Mouse (Mus musculus): ENCODE measurements around the gene Mpig6b.
A peak's percentile ranks its signal among the peaks of the same experiment; 100 is the strongest.

Mpig6b gene

DNA sequence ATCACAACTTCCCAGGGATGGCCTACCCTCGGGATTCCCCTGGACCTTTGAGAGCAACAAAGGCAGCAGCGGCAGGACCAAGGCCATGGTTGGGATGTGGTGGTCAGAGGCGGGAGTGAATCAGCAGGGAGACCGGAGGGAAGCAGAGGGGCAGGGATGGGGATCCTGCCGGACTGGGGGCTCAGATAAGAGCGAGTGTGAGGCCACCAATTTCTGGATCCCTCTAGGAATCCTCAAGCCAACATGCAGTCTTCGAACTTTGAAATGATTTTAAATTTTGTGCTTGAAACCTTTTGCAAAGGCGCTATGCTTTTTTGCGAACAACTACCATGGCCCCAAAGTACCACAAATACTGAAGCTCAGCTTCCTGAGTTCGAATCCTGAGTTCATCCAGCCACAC, at the start of gene Mpig6b:
TSS of gene Mpig6b (minus strand) at position 101 of the 400 bp plus-strand sequence.
- no peak for DNase-seq (ENCODE audit: low read depth)

DNA sequence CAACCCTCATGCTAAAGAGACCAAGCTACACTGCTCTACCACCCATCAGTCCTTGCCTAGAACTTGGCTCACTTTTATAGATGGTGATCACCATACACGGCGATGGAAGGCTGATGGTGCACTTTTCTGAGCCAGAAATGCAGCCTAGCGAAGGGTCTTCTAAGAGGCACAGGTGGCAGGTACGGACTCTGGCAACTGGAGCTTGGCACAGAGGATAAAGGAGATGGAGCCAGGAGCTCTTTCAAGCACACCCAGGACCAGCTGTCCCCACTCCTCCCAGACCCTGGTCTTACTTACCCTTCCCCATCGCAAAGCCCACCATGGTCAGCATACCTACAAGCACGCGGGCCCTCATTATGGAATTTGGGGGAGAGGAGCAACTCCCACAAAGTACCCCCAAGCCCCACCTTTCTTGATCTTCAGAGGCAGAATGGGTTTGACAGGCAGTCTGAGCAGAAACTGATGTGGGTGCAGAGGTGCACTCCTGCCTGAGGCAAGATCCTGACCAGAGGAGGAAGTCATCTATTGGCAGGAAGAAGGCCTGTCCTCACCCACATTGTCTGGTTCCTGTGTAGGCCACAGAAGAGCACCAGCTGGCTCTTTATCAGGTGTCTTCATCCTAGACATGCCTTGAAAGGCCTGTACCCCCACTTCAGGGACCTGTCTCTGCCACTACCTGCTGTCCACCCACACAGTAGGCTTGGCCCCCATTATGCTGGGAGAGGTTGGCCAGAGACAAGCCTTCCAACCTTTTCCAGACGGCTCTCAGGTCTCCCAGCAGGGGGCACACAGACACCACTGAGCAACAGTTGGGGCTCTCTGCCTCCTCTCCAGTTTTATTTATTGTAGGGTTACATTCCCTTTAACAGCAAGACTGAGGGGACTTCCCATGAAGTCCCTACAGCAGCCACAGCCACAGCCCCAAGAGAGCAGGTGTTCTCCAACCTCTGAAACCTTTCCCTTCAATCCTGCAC, 49.3 kb upstream of the Mpig6b start, which contains the start of gene Ly6g5b:
TSS of gene Ly6g5b (minus strand) at position 383 of the 974 bp plus-strand sequence.
- peak; percentile 72 for DNase-seq (ENCODE audit: low read depth)

DNA sequence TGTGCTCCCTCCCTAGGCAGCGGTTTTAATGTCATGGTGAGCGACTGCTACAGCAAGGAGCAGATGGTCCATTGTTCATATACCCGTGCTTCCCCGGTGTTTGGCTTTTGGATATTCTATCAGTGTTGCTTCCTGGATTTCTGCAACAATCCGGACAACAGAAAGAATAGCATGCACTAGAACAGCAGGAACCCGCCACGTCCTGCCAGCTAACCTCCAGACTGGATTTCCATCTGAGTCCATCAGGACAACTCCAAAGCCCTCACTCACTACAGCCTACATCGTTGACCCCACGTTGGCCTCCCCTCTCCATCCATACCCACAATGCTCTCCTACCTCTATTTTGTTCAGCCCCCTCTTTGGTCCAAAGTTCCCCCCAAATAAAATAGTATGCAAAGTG, 45.8 kb upstream of the Mpig6b start:
- no peak for DNase-seq (ENCODE audit: low read depth)

DNA sequence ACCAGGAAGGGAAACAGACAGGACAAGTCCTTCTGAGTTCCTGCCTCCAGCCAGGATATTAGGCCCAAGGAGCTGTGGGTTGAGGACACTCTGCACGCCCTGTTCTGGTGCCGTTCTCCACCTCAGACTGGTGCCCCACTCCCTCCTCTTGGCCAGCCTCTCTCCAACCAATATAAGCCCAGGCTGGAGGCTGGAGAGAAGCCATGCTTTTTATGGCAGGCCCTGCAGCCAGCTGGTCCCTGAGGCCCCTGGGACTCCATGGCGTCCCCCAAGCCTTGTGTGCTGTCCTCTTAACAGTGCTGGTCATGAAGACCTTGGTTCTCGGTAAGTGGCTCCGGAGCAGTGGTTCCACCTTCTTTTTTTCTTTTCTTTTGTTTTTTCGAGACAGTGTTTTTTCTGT, 42.1 kb upstream of the Mpig6b start, which contains the start of gene Ly6g5c:
TSS of gene Ly6g5c (plus strand) at position 183 of the 400 bp plus-strand sequence.
- no peak for DNase-seq (ENCODE audit: low read depth)

DNA sequence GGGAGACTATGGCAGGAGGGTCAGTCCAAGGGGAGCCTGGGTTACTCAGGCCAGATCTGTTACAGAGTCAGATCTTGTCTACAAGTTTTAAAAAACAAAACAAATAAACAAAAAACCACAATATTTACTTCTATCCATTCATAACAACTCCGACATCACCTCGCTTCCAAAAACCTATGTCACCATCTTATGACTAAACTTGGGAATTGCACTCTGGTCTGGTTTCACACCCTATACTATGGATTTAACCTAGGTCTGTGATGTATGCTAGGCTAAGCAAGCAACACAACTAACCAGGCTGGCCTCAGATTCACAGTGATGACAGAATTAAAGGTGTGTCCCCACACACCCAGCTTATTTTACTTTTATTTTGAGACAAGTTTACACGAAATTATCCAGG, 40.5 kb upstream of the Mpig6b start:
- peak; percentile 47 for DNase-seq (ENCODE audit: low read depth)

DNA sequence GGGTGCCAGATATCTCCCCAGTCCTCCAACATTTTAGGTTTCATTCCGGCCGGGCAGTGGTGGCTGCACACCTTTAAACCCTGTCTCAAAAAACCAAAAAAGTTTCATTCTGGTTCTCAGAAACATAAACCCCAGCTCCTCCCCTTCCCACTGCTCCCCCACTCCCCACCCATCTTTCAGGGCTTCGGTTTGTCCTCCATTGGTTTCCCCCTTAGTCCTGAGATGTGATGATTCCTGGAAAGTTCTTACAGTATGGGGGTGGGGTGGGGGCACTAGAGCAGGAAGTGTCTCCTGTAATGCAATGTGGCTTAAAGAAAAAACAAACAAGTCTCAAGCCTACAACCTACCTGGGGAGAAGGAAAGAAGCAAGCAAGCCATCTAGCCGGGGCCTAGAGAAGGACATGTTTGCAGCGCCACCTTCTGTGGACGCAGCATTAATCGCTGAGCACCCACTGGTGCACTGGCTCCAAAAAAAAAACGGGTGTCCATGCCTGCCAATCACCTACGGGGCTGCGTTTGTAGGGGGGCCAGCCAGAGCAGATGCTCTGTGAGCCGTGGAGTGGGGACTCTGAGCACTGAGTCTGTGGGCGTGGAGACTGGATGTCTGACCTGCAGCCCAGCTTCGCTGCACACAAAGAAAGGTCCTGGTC, 39.9 kb upstream of the Mpig6b start:
- peak; percentile 64 for DNase-seq (ENCODE audit: low read depth)

DNA sequence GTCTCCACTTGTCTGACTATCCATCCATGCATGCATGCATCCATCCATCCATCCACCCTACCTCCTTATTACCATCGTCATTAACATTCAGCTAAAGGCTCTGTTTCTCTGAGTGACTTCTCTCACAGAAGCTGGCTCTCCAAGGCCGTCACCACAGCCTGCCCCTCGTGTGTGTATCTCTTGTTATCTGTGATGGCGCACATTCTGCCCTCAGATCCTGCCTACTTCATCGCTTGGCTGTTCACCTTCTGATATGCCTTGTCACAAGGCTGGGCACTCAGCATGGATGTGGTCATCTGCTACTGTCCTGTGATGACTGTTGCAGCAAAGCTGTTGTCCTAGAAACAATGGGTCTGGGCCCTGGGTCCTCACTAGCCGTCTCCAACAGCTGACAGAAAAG, 38.8 kb upstream of the Mpig6b start:
- DNase-seq (ENCODE audit: low read depth): no peak

DNA sequence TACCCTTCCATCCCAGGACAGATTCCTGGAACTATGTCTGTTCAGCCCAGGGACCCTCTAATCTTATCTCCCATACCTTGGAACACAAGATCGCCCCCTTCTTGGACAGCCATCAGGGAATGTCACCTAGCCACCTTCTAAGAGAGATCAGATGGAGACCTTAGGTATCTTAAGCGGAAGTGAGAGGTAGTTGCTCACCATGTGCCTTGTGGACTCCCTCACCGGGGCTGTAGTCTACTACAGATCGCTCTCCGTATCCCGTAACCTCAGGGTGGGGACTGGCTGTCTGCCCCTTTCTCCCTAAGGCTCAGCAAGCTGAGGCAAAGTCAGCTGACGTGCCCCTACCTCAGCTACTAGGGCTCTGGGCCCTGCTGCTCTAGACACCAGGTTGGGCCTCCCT, 38.1 kb upstream of the Mpig6b start:
- DNase-seq (ENCODE audit: low read depth): no peak

DNA sequence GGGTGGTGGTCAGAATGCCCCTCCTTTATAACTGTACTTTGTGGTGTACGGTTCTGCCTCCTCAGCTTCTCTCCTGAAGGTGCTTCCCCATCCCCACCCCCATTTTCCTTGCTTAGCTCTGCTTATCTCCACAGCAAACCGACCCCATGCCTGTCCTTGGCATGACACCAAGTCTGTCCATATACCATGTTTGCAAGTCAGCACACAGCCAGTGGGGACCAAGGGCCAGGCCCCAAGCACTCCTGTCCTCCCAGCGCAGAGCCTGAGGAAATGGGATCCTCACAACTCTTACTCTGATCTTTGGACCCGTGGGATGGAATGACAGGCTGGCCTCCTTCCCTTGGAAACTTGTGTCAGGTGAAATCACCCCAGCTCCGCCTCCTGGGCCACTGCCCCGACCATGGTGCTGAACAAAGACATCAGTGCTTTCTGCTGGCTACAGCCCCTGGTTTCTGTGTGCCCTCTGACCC, 37.3 kb upstream of the Mpig6b start:
- peak; percentile 53 for DNase-seq (ENCODE audit: low read depth)

DNA sequence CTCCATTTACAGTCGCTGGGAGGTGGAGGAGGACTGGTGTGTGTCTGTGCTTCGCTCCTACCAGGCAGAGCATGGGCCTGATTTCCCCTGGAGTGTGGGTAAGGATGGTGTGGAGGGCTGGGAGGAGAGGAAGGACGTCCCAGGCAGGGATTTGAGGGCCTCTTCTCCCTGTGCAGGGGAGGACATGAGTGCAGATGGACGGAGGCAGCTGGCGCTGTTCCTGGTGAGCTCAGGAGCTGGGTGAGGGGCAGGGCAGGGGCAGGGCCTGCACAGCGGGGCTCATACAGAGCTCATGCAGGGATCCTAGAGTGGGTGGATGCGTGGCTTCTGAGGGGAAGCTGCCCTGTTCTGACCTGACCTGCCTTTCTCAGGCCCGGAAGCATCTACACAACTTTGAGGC, 36.3 kb upstream of the Mpig6b start:
- DNase-seq (ENCODE audit: low read depth): no peak

DNA sequence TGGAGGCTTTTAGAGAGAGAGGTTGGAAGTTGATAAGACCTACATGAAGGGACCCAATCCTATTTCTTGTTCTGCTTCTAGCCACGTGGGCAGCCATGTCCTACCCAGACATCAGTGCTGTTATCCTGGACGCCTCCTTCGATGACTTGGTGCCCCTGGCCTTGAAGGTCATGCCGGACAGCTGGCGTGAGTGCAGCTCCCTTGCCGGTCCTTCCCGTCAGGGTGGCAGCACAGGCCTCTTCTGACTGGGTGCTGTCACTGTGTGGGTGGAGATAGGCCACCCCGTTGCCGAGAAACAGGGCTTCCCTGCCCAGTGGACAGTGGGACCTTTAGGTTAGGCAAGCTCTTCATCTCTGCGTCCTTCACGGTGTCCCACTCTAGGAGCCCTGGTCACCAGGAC, 35.2 kb upstream of the Mpig6b start:
- no peak for DNase-seq (ENCODE audit: low read depth)

DNA sequence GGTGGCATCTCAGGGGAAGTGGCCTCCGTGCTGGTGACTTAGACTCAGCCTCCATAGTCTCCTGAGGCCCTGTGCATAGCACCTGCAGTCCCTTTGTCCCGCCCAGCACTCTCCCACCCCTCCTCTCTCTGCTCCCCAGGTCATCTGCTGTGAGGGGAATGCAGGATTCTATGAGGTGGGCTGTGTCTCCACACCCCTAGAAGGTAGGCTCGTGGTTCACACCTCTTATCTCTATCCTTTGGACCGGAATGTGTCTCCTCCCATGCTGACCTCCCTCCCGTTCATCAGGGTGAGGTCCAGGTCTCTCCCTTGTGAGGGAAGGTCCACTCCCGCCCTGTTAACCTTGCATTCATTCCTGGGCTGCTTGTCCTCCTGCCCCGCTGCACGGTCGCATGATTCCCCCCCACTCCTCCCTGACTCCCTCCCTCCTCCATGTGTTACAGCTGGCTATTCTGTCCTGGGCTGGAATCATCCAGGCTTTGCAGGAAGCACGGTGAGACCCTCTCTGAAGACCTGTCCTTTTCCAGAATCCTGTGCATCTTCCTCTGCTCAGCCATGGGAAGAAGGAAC, 34.3 kb upstream of the Mpig6b start:
- DNase-seq (ENCODE audit: low read depth): no peak

DNA sequence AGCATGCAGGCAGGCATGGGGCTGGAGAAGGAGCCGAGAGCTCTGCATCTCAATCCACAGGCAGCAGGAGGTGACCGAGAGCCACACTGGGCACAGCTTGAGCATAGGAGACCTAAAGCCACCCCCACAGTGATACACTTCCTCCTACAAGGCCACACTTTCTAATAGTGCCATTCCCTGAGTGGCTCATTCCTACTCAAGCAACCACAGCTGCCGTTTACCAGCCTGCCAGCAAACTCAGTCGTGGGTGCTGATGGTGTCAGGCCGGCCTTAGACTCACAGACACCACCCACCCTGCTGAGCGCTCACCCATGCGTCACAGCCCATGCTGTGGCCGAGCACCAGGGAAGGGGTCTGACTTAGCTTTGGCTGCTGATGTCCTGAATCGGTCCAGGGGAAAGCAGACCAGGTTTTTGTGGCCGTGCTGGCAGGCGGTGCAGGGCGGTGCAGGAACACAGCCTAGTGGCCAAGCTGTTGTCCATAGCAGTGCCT, 31.2 kb upstream of the Mpig6b start:
- DNase-seq (ENCODE audit: low read depth): no peak

DNA sequence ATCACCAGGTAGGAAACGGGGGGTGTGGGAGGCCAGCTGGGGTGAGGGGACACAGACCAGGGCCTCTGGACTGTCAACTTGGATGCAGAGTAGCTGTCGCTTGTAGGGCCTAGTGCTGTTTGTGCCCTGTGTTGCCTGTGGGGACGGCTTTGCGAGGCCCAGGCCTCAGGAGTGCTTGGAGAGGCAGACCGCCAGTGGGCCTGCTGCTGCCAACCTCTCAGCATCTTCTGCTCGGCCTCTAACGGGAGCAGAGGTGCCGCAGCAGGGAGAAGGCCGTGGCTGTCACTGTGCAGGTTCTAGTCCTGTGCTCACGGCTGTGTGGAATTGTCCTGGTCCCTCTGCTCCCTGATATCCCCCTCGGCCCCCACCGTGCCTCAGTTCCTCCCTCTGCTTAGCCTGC, 30.6 kb upstream of the Mpig6b start:
- DNase-seq (ENCODE audit: low read depth): no peak

DNA sequence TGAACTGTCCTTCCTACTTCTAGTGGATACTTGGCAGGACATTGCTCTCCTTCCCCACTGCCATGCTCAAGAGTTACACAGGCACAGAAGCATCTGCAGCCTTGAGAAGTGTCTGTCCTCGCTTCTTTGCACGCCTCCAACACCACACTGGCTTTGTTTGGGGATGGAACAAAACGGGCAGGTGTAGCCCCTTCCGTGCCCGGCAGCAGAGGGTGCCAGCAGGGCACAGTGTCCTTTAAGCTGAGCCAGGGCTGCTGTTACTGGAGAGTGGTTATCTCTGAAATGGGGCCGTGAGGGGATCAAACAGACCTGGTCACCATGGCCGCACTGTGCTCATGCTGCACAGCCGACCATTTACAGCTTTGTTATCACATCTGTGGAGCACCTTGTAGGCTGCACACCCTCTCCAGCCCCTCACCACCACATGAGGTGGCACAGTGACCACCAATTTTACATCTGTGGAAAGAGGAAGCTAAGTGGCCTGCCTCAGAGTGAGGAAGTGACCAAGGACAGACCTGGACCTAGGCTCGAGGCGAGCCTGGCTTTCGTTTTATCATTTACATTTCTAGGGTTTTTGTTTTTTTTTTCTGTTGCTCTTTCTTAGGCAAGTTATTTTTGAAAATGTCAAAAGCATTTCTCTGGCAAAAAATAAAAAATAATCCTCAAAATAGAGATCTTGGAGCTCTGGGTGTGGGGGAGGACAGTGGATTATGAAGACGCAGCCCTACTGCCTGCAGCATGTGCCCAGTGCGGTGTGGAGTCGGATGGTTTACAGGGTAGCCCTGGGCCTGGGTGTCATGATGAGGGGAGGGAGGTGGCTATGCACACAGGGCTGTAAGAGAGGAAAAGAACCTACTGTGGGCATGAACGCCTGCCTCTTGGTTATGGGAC, 28.7 kb upstream of the Mpig6b start:
- peak; percentile 46 for DNase-seq (ENCODE audit: low read depth)

DNA sequence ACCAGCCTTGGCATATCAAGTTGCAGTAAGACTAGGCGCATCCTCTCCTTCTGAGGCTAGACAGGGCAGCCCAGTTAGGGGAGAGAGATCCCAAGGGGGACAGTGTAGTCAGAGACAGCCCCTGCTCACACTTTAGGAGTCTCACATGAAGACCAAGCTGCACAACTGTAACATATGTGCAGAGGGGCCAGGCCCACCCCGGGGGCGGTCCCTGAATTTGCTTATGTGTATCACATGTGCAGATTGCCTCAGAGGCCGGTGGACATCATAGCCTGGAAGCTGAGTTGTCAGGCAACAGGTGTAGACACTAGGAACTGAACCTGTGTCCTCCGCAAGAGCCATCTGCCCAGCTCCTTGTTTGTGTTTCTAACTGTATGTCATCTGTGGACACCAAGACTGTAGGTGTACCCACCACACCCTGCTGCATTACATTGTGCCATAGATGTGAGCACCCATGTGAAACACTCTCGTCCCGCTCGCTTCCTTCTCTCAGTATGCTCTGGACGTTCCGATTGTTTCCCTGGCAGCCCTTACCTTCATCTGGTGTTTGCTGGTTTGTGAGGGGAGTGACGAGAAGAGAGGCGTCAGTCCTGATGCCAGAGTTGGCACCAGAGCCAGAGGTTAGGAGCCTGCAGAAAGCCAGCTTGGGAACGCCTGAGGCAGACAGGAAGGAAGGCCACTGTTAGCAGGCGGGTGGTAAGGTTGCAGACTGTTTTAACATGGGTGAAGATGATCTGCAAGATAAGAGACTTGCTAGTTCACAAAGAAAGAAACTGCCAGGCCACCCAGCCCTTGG, 26.6 kb upstream of the Mpig6b start:
- DNase-seq (ENCODE audit: low read depth): no peak

DNA sequence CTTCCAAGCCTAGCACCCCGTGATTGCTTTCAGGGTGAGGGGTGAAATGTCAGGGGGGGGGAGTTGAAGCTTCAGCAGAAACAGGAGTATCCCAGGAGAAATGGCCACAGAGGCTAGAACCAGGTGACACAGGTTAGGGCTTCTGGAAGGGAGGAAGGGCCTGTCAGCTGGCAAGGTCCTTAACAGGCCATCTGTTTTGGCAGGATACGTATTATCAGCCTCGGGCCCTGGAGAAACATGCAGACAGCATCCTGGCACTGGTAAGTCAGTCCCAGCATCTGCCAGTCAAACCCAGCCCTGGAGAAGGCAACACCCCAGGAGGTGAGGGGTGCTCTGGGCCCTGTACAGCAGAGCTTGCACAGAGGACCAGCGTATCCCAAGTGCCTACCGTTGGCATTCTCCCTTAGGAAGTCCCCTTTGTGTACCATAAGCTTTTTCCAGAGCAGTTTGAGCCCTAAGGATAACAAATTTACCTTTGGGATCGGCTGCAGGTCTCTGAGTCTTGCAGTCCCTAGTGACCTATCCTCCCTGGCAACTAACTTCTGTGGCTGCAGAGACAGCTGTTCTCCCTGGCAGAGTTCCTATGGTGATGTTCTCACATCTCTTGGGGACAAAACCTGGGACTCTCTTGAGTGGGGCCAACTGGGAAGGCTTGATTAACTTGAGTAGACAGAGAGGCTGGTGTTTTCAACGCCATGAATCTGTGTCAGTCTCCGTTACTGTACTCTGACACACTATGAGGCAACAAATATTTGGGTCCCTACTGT, 24.4 kb upstream of the Mpig6b start:
- no peak for DNase-seq (ENCODE audit: low read depth)

DNA sequence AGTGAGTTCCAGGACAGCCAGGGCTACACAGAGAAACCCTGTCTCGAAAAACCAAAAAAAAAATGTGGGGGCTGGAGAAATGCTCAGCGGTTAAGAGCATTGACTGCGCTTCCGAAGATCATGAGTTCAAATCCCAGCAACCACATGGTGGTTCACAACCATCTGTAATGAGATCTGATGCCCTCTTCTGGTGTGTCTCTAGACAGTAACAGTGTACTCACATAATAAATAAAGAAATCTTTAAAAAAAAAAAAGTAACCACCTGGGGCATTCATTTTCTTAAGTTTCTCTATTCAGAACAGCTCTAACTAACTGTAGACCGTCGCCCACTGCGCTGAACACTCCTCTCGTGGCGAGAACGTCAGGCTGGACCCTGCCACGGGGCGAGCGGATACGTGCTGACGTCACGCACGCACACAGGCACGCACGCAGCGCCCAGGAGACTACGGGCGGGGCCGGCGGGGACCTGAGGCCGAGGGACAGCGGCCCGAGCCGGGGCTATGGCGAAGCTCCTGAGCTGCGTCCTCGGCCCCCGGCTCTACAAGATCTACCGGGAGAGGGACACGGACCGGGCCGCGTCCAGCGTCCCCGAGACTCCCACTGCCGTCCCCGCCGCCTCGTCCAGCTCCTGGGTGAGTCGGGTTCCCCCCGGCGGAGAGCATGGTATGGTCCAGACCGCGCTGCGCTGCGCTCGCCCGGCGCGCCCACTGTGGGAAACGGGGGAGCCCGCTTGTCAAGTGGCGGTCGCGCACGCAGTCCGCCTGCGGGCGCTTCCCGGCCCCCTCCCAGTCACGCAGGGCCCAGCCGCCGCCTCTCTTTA, 23.1 kb upstream of the Mpig6b start, which contains the start of gene Abhd16a:
TSS of gene Abhd16a (plus strand) at position 439 of the 820 bp plus-strand sequence.
- DNase-seq (ENCODE audit: low read depth): peak; percentile 94

DNA sequence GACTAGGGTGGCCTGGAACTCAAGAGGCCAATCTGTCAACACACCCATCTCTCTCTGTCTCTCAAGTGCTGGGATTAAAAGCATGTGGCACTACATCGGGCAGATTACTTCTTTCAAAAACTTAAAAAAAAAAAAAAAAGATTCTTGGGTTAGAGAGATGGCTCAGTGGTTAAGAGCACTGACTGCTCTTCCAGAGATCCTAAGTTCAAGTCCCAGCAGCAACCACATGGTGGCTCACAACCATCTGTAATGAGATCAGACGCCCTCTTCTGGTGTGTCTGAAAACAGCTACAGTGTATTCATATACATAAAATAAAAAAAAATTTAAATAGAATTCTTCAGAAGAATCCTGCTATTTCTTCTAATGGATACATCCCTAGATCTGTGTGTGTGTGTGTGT, 22.2 kb upstream of the Mpig6b start:
- peak; percentile 48 for DNase-seq (ENCODE audit: low read depth)

Measured in 416B (cell line).